Mouse (Mus musculus) cerebellum, adult 11 months (tissue): ENCODE data around the gene Cep128.
"Not testable (repeated sequence)": the region's sequence is repeated elsewhere in the genome, so short reads cannot be mapped to it uniquely, and the experiment has no call there.

Experiments
- DNase-seq: peaks from one replicate; pipeline ENCODE4 v3.0.0; 2022

The Cep128 gene

GRCm38 (mm10) chr12:91059704-91060318 is 324.4 kb downstream of the Cep128 start:
- no peak for DNase-seq

DNA sequence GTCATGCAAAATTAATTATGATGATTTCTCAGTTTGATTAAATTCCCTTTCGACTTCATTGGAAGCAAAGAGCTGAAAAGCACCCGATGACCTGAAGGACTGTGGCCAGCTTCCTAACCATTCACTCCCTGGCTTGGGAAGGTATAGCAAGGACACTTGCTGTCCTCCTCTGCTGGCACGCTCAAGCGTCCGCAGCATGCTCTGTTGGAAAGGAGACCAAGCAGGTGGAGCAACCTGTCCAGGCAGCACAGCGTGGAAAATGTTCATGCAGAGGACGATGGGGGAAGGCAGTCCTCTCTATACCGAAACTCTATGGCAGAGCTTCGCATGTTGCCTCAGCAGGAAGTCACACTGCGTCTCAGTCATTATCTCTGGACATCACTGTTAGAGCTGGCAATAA is 327.3 kb downstream of the Cep128 start:
- DNase-seq: peak; percentile 76

DNA sequence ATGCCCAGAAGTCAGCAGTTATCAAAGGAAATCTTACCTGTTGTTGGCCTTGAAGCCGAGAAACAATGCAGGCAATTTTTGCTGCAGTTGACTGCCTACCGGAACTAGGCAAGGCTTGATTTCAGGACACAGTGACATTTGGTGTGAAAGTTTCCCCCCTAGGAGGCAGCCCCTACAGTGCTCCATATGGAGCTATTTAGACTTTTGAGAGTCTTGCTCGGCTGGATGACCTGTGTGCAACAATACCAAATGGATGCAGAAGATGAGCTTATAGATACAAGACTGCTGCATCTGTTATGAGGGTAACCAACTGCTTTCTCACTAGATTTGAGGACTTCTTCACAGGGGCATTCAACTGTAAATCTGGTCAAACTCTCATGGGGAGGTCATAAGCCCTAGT is 331.9 kb downstream of the Cep128 start:
- DNase-seq: peak; percentile 37

DNA sequence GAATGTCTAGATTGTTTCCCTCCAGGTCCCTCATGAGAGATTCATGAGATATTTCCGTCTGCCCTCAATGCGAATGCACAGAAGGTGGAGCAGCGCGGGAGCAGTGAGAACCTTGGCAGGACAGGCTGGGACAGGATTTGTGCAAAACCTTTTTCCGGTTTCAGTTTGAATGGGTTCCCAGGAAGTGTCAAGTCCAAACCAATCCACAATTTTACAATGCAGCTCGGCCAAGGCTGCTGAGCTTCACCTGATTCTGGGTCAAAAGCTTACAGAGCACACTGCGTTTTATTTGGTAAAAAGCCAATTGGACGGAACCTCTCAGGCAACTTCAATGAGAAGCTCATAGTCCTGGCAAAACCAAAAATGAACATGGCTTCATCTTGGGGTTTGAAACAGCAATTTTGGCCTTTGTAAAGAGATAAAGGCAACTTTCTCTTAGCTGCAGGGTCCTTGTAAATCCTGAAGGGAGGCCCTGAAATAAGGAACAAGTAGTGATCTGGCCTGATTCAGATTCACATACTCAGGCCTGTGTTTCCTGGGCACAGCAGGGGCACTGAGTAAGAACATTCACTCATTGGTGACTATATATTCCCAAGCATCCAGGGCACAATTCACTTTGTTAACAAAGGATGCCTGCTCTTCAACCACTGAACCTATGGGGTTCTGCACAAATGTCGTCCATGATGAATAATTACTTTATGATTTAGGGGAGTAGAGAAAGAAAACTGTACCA is 333.4 kb downstream of the Cep128 start:
- peak; percentile 87 for DNase-seq

GRCm38 (mm10) chr12:91041363-91041762 is 342.8 kb downstream of the Cep128 start:
- DNase-seq: no peak

- no peak for DNase-seq
Measured at GRCm38 (mm10) chr12:91040267-91040905, 343.8 kb downstream of the Cep128 start.

GRCm38 (mm10) chr12:91029116-91029515 is 355.1 kb downstream of the Cep128 start:
- DNase-seq: no peak

DNA sequence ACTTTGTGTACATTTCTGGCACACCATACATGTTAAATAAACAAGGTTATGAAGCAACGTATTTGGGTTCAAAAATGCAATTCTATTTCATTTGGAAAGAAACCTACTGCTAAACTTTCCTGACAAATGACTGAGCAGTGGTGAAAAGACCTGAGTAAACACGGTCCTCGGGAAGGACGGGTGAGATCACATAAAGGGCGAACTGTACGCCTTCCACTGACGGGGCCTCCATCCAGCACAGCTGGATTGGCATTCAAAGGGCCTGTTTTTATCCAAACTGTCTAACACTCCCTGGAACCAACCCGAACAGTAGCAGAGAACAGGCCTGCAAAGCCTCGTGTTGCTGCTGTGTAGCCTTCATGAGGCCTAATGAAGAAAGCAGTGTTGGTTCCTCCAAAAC is 356.5 kb downstream of the Cep128 start:
- no peak for DNase-seq

- no peak for DNase-seq
Measured at GRCm38 (mm10) chr12:91027100-91027499, 357.1 kb downstream of the Cep128 start.

- no peak for DNase-seq
Measured at GRCm38 (mm10) chr12:91015075-91015474, 369.1 kb downstream of the Cep128 start.

GRCm38 (mm10) chr12:91013043-91013442 is 371.2 kb downstream of the Cep128 start:
- DNase-seq: no peak

- no peak for DNase-seq
Measured at GRCm38 (mm10) chr12:91012184-91012583, 372.0 kb downstream of the Cep128 start.

- DNase-seq: no peak
Measured at GRCm38 (mm10) chr12:91008736-91009135, 375.5 kb downstream of the Cep128 start.

DNA sequence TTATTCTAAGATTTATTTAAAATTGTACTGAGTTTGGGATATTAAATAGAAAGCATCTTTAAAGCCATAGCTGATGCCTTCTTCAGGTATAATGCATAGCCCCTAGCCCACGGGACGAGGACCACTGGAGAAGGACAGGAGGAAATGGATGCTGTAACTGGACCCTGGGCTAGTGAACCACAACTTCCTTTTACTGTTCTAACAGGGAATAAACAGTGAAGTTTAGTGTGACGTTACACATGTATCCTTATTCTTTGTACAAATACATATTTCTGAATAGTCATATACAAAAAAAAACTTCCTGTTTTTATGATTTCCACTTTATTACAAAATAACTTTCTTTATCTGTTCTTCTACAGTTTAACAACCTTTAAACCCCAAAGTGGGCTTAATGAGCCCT is 376.0 kb downstream of the Cep128 start:
- DNase-seq: no peak

GRCm38 (mm10) chr12:90997539-90997938 is 386.7 kb downstream of the Cep128 start:
- DNase-seq: no peak

DNA sequence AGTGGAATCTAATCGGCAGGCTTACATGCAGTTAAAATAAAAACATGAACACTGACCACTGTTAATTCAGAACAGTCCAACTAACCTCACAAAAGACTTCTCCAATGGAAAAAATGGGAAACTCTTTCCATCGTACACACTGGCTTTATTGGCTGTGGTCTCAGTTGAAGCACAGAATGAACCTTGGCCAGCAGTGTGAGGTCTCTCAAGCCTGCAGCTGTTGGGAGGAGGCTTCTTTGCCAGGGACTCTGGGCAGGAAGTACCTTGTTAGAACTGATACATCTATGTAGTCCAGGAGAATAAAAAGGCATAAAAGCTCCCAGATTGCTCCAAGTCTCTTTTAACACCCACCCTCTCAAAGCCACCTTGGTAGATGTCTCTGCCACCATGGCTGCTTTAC is 390.9 kb downstream of the Cep128 start:
- no peak for DNase-seq

DNA sequence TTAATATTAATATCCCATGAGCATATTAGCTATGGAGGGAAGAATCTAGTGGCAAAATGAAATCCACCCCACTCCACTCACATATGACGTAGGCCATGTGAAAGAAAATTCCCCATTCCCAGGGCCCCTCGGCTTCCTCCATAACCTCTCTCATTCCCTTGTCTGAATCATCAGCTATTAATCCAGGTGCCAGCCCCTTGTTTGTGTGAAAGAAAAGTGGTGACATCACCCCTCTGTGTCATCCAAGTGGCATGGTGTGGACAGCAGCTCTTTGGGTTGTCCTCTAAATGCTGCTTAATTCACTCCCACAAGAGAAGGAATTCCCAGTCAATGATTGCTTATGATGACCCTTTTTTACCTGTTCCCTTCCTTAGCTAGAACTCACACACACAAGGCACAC is 396.4 kb downstream of the Cep128 start:
- DNase-seq: no peak

DNA sequence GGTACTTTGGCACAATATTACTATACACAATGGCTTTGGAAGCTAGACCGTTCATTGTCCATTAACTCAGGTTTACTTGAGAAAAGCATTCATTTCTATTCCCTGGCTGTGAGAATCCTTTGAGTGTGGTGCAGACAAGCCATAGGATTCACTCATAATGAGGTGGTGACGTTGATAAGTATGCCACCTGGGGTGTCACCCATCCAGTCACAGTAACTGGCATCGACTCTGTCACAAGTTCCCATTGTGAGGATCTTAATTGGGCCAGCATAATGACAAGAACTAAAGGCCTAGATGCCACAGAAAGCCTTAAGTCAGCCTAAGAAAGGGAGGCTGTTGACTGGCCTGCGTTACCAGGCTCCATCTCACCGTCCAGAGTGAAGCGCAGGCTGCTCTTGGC is 396.9 kb downstream of the Cep128 start:
- no peak for DNase-seq

DNA sequence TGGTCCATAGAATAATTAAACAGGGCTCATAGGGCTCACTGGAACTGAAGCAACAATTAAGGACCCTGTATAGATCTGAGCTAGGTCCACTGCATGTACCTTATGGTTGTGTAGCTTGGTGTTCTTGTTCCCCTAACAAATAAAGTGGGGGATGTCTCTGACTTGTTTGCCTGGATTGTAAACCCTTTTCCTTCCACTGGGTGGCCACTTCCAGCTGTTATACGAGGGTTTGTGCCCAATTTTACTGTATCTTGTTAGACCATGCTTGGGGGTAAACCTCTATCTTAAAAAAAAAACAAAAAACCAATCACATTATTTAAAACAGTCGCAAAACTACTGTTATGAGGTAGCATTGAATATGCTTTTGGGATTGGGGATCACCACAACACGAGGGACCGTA is 402.2 kb downstream of the Cep128 start:
- no peak for DNase-seq

DNA sequence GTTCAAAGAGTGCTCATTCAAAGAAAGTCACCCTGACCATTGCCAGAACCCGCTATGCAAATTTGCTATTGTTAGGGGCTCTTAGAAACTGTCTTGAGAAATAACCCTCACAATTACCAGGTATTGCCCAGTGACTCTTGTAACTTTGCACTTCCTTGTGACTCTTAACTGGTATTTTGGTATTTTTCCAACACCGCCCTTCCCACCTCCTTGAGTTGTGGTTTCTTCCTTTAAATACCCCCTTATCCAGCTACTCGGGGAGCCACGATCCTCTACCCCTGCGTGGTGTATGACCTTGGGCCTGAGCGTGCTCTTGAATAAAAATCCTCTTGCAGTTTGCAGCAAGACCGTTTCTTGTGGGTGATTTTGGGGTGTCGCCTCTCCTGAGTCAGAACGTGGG is 407.8 kb downstream of the Cep128 start:
- not testable (repeated sequence) for DNase-seq

GRCm38 (mm10) chr12:90975429-90975828 is 408.8 kb downstream of the Cep128 start:
- no peak for DNase-seq

- DNase-seq: no peak
Measured at GRCm38 (mm10) chr12:90971156-90971555, 413.1 kb downstream of the Cep128 start.

DNA sequence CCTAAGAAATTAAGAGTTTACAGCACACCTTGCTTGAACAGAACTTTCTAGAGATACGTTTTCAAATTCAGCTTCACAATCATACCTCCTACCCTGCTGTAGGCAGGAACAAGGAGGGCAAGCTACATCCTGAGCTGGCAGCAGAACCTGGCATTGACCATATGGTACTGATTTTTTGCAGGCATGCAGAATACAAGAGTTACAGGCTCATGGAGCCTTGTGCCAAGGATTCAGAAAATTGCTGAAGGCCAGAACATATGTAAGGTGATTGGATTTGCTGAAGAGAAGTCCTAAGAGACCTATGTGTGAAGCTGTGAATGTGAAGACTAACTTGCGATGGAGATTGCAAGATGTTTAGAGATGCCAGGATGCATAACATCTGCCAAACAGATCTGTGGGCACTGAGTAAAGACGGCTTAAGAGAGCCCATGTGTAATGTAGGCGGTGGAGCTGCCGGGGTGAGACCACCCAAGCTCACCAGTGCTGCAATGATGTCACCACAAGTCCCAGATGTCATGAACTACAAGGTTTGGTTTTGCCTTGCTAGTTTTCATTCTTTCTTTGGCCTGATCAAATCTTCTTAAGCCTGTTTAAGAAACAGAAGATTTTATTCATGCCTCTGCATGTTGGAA is 422.7 kb downstream of the Cep128 start:
- DNase-seq: peak; percentile 72
